Mouse (Mus musculus): ENCODE data around the gene Rcc2.

The Rcc2 gene

DNA sequence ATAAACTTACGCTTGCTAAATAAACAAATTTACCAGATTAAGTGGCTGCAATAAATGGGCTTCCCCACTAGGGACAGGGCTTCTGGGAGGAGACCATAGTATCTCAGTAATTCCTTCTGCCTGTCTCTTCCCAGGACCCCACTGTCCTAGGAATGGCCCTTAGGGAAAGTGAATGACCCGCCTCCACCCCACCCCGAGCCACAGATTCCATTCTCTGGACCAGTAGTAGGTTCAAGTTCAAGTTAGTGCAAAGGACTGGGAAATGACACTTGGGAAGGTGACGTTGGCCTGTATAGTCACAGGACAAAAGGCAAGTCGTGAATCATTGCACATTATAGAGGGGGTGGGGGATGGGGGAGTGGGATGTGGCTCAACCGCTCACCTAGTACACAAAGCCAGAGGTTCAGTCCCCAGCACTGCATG, 15.4 kb upstream of the Rcc2 start:
- no peak for DNase-seq (ENCODE audit: low read depth)

DNA sequence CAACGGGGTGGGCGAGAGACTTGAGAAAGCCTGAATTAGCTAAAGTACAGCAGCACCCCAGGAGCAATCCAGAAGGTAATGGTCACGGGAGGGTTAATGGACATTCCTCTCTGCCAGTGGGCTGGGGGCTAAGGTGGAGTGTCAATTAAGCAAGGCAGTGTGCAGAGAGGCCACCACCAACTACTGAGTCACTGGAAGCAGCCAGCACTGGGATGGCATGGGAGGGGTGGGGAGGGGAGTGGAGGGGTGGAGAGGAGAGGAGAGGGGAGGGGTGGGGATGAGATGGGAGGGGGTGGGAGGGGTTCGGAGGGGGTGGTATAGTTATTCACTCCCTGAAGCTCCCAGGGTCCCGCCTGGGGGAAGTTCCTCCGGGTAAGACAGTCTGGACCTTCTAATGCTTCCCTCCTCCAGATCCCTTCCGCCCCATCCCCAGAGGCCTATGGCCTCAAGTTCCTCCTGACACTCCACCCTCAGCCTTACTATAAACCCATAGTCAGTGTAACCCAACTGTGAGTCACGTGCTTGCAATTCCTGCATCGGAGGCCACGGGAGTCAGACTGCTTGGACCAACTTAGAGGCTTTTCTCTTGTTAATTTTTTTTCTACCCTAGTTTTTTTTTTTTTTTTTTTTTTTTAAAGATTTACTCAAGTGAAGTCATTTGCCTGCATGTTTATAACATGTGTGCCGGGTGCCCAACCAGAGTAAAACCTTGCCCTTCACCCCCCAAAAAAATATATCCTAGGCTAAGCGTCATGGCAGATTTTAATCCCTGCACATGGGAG, 12.1 kb upstream of the Rcc2 start:
- no peak for DNase-seq (ENCODE audit: low read depth)

- DNase-seq (ENCODE audit: low read depth), result no peak
These were observed 11.4 kb upstream of the Rcc2 start for GRCm38 (mm10) chr4:140688826-140689425.

DNA sequence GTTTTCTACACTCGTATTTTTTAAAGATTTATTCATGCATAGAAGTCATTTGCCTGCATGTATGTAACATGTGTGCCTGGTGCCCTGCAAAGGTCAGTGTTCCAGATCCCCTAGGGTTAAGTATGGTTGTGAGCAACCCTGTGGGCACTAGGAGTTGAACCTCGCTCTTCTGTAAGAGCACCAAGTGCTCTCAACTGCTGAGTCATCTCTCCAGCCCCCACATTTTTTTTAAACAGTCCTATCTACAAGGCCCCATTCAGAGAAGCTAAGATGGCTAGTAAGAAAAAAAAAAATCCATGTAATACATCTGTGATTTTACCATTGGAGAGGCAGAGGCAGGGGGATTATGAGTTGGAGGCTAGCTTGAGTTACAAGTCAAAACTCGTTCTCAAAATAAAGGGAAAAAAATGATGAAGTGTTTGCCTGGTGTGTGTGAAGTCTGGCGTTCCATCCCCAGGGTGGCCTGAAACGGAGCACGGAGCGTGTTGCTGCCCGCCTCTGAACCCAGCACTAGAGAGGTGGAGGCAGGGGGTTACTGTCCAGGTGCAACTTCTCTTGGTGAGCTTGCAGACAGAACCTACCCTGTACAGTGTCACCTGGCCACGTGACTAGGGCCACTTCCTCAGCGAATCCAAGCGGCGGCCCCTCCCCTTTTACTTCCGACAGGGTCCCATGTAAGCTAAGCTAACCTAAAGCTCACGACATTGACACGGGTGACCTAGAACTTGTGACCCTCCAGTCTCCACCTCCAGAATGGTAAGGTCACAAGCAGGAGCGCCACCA, 10.3 kb upstream of the Rcc2 start:
- peak; percentile 68 for DNase-seq (ENCODE audit: low read depth)

- no peak for DNase-seq (ENCODE audit: low read depth)
These were observed 8.9 kb upstream of the Rcc2 start for GRCm38 (mm10) chr4:140691481-140691880.

DNA sequence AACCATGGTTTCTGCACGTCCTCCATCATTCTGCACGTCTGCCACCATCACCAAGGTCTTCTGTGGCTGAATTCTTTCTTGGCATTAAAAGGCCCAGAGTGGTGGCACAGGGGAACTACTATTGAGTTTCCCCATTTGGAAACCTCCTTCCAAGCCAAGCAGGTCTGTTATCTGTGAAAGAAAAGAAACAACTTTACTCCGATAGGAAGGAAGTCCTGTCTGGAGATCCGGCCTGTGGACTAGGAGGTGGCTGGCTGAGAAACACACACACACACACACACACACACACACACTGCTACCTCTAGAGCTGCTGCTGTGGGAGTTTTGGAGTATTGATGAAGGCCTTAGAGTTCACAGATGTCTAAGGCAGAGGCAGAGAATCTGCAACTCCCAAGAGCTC, 6.8 kb upstream of the Rcc2 start:
- DNase-seq (ENCODE audit: low read depth), result no peak

DNA sequence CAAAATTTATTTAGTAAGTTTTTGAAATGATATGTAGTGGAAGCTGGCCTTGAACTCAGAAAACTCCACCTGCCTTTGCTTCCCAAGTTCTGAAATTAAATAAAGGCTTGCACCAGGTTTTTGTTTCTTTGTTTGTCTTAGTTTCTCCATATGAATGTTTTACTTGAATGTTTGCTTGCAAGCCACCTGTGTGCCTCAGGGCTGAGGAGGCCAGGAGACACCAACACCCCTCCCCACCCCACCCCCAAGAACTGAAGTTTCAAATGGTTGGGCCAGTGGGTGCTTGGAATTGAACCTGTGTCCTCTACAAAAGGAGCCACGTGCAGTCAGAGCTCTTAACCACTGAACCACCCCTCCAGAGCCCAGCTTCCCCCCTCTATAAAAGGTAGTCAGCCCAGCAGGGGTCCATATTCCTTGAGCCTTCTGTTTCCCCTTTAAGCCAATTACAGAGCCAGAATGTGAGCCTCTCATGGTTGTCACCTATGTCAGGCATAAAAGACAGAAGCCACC, 5.7 kb upstream of the Rcc2 start:
- no peak for DNase-seq (ENCODE audit: low read depth)

DNA sequence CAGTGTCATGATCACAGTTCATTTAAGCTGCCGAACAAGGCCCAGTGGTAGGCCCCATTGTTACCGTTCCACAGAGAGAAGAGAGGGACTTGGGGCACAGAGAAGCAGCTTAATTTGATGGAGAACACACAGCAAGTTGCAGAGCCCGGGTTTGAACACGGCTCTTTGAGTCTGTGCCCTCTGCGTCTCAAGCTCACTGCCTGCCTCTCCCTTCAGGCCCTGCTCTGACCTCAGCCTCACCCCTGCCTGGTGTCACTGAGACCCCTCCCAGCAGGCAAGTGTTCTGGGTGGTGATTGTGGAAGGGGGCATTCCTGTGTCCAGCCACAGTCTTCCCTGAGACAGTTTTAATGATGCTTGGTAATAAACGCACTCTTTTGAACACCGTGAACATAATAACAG, 5.2 kb upstream of the Rcc2 start:
- no peak for DNase-seq (ENCODE audit: low read depth)

- no peak for DNase-seq (ENCODE audit: low read depth)
These were observed 4.4 kb upstream of the Rcc2 start for GRCm38 (mm10) chr4:140695675-140696585.

DNA sequence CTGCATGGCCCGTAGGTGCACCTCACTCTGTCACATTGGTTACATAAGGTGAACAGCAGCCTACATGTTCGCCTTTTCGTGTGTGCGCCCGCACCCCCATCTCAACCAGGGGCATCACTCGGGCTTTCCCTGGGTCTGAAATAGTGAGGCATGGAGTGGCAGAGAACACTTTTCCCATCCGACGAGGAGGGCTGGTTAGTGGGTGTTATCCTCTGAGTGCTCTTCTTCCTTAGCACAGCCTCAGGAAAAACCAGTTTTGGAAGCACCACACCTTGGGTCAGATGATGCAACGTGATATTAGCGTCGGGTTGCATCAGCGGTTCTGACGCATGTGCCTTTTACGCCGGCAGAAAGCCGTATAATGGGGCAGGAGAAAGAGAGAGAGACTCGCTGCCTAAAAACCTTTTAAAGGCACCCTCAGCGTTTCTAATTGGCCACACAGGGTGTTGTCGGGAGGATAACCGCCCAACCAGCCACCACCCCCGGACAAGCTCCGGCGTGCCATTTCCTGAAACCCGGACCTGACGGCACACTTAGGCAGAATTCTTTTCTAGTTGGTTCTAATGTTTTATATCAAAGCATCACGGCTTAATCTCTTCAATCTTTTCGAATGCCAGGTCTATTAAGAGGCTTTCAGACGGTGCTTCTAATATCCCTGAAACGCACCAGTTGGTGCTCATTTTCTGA, 757 bp upstream of the Rcc2 start:
- DNase-seq (ENCODE audit: low read depth), result peak; percentile 87

GRCm38 (mm10) chr4:140701049-140701715, 841 bp downstream of the Rcc2 start:
- peak; percentile 88 for DNase-seq (ENCODE audit: low read depth)

- peak; percentile 77 for DNase-seq (ENCODE audit: low read depth)
These were observed 1.6 kb downstream of the Rcc2 start for GRCm38 (mm10) chr4:140701716-140702561.

DNA sequence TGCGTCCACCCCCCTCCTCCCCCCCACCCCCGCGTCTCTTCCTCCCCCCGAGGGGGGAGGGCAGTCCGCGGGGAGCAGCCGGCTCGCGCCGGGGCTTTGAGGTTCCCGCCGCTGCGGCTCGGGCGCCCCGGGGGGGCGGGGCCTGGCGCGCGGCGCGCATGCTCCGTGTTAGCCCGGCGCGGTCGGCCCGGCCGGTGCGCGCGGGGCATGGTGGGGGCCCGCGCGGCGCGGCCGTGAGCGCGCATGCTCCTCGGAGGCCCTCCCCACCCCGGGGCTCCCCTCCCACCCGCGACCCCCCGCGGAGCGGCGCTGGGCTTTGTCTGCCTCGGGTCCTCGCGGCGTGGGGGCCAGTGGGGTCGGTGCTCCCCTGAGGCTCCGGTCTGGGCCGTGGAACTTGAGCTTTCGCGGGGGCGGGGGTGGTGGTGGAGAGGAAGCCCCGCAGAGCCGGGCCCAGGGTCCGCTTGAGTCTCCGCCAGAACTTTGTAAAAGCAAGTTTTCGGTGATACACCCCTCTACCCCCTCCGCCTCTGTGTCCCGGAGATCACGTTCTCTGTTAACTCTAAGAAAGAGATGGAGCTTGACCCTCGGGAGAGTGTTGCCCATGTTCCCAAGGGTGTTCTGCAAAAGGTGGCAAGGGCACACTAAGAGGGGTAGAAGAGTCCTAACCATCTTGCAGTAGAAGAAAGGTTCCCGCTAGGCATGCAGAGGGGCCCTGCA, 2.4 kb downstream of the Rcc2 start:
- DNase-seq (ENCODE audit: low read depth), result peak; percentile 81

DNA sequence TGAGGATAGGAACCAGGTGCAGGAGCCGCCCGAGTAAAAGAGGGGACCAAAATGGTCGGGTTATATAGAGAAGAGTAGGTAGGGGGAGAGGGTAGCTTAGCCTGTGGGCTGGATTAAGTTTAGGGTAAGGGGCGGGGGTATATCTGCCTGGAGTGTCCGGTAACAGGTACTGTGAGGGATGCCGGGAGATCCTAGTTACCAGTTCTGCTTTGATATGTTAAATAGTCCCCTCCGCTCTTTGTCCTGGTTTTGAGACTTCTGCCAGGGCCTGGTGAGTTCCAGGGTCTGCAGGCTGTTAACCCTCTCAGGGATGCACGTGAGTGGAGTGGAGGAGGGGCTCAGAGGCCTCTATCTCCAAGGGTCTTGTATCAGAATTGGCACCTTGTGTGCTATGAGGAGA, 3.3 kb downstream of the Rcc2 start:
- DNase-seq (ENCODE audit: low read depth), result no peak

DNA sequence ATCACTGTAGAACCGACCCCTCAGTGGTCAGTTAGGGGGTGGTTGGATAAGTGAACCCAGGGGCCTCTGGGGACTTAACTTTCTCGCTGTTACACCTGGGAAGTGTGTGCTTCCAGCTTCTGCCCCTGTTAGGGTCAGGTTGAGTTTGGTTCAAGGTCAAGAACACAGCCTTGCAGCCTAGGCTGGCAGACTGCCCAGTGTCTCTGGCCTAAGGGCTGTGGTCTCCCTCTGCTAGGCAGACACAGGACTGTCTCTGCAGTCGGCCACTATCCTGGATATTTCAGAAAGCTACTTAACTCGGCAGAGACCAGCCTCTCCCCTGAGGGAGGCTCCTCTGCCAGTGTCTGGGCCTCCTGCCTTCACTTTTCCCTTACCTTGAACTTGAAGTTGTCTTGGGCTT, 3.8 kb downstream of the Rcc2 start:
- DNase-seq (ENCODE audit: low read depth), result no peak

- DNase-seq (ENCODE audit: low read depth), result no peak
These were observed 7.3 kb downstream of the Rcc2 start for GRCm38 (mm10) chr4:140707615-140708014.

DNA sequence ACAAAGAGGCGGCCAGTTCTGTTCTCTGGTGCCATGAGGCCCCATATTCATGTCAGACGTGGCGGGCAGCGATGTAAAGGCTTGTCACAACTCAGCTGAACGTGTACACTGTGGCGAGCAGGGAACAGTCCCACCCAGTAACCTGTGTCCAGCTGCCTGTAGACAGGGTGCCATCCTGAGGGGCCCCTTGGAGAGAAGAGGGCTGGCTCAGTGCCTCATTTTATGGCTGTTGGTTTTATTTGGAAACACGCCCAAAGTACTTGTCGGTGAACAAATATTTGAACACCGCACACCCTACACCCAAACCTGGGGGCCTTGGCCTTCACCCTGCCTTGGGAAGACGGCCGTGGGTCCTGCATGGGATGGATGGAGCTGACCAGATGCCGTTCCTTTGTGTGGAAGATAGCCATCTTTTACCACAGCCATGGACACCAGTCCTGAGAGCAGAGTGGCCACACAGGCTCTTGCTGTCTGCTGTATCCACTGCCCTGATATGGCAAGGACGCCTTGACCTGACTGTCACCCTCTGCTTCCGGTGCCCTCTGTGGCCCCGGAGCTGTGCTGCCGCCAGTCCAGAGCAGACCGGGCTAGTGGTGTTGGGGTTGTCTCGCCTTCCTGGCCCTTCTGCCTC, 8.1 kb downstream of the Rcc2 start:
- no peak for DNase-seq (ENCODE audit: low read depth)

GRCm38 (mm10) chr4:140709111-140709510, 8.8 kb downstream of the Rcc2 start:
- DNase-seq (ENCODE audit: low read depth), result no peak
